Mouse (Mus musculus): Measurements from ENCODE around the gene Abhd2. TPM values are rescaled to one million over a fixed set of nuclear protein-coding genes. Genes with fewer than 3 reads are reported as not detected.
A peak's percentile ranks its signal among the peaks of the same experiment; 100 is the strongest.

The Abhd2 gene
- polyA plus RNA-seq, 1 experiment: 1.0 TPM

DNA sequence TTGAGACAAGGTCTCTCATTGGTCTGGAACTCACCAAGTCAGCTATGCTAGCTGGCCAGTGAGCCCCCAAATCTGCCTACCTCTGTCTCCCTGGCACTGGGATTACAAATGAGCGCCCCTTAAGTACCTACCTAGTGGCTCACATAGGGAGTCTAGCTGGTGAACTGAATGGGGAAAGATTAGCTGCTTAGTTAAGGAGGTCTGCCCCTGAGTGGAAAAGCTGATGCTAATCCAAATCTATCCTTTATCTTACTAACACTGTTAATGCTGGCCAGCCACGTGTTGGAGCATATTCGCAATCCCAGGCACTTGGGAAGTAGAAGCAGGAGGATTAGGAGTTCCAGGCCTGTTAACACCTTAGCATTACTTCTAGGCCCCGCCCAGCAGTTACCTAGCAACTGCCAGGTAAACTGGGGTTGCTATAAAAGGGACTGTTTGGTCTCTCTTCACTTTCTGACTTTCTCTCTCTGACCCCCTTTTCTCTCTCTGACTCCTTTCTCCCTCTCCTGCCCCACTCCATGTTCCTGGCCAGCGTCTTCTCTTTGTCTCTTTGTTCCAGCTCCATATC lies 117.2 kb downstream of the Abhd2 start:
- TF ChIP-seq GATA1 (IDR thresholded peaks at IDR 0.05; ENCODE audit: low read length) (no peak), TAL1 (IDR thresholded peaks at IDR 0.05; ENCODE audit: low read length) (no peak)
- Histone ChIP-seq H3K4me1 (ENCODE audit: control insufficient read depth) (peaks cover 37% of the 10 kb centered on the region), H3K4me3 (replicated peaks) (no peak overlapping the region), H3K27me3 (ENCODE audit: control insufficient read depth) (peaks cover 5% of the 10 kb centered on the region), H3K9me3 (ENCODE audit: control insufficient read depth, low read length) (no peaks in the 10 kb centered on the region), H3K36me3 (ENCODE audit: control insufficient read depth) (peaks cover 11% of the 10 kb centered on the region)

DNA sequence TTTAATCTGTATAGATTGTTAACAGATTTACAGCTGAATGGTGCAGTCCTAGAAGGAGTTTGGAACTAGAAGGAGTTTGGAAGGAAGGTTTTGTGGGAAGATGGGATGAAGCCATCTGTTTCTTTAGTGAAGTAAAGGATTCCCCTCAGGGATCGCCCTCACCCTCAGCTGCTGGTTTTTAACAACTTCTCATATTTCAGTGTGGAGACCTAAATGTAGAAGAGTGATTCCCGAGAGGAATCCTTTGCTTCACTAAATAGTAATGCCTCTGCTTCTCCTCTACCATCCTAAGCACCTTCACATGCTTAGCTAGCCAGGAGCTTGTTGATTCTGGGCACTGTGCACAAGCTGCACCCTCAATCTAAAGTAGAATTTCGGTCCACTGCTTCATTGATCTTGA lies 118.5 kb downstream of the Abhd2 start:
- H3K4me1 ChIP-seq (ENCODE audit: control insufficient read depth): peaks cover 37% of the 10 kb centered on the region
- peaks cover 5% of the 10 kb centered on the region for H3K27me3 ChIP-seq (ENCODE audit: control insufficient read depth)
- no peak for TF ChIP-seq GATA1 (IDR thresholded peaks at IDR 0.05; ENCODE audit: low read length)
- TF ChIP-seq TAL1 (IDR thresholded peaks at IDR 0.05; ENCODE audit: low read length): no peak

DNA sequence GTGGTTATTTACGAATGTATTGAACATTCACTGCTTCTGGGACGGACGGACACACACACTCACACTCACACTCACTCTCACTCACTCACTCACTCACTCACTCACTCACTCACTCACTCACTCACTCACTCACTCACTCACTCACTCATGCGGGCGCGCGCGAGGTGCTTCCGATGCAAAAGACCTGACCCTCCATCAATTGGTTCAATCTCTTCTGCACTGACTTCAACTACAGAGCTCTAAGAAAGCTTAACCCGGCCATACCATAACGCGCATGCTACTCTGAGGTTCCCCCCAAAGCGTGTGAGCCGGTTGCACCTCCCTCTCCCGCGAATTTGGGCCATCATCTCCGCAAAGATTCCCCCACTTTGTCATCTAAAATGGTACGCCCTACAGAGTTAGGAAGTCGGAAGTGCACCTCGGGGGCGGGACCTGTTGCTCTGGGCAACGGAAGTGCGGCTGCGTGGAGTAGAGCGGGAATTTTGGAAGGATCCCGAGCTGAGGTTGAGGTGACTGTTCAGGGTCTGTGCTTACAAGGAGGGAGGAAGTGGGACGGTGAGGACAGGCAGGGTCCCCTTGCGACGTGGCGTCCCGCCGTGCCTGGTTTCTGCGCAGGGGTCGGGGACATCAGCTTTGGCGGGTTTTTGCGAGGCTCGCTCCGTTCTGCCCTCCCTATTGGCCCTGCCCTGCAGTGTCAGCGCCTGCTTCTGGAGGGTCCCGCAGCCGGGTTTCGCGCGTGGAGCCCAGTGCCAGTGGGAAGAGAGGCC lies 119.1 kb downstream of the Abhd2 start, which contains the start of gene Fanci:
Fanci (plus strand) TSS at position 47 of the 767 bp plus-strand sequence.
- Histone ChIP-seq H3K27me3 (ENCODE audit: control insufficient read depth) (peaks cover 4% of the 10 kb centered on the region), H3K4me3 (replicated peaks) (peak within 1 kb of the TSS; percentile 95), H3K9me3 (ENCODE audit: control insufficient read depth, low read length) (no peaks in the 10 kb centered on the region), H3K4me1 (ENCODE audit: control insufficient read depth) (peaks cover 37% of the 10 kb centered on the region), H3K36me3 (ENCODE audit: control insufficient read depth) (peaks cover 24% of the 10 kb centered on the region)
- TF ChIP-seq TAL1 (IDR thresholded peaks at IDR 0.05; ENCODE audit: low read length) (no peak), GATA1 (IDR thresholded peaks at IDR 0.05; ENCODE audit: low read length) (no peak)

More for the DNA sequence above, 118.5 kb downstream of the Abhd2 start:
- peaks cover 19% of the 10 kb centered on the region for H3K36me3 ChIP-seq (ENCODE audit: control insufficient read depth)
- no peaks in the 10 kb centered on the region for H3K9me3 ChIP-seq (ENCODE audit: control insufficient read depth, low read length)
- H3K4me3 ChIP-seq (replicated peaks): peak overlapping the region; percentile 95

DNA sequence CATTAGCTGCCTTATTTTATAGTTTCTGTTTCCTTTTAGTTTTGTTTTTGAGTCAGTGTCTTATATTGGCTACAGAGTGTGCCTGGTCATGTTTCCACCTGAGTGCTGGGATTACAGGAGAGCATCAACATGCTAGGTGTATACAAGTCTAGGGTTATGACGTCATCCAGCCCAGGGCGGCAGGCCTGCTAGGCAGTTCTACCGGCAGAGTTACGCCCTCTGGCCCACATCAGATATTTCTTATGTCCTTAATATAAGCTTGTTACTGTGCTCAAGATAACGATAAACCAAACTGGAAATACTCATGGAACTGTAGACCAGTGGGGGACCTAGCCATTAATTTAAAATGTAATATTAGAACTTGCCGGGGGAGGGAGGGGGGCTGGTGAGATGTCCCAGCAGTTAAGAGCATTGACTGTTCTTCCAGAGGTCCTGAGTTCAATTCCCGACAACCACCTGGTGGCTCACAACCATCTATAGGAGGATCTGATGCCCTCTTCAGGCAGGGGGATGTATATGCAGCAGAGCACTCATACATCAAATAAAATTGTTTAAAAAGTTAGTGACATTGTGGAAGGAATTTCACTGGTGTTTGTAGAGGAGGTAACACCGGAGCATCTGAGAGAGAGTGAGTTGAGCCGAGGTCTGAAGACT lies 120.0 kb downstream of the Abhd2 start:
- Histone ChIP-seq H3K4me3 (replicated peaks) (peak overlapping the region; percentile 95), H3K36me3 (ENCODE audit: control insufficient read depth) (peaks cover 33% of the 10 kb centered on the region), H3K9me3 (ENCODE audit: control insufficient read depth, low read length) (no peaks in the 10 kb centered on the region), H3K4me1 (ENCODE audit: control insufficient read depth) (peaks cover 40% of the 10 kb centered on the region), H3K27me3 (ENCODE audit: control insufficient read depth) (peaks cover 3% of the 10 kb centered on the region)
- TF ChIP-seq GATA1 (IDR thresholded peaks at IDR 0.05; ENCODE audit: low read length): peak; percentile 70
- TF ChIP-seq TAL1 (IDR thresholded peaks at IDR 0.05; ENCODE audit: low read length): no peak

DNA sequence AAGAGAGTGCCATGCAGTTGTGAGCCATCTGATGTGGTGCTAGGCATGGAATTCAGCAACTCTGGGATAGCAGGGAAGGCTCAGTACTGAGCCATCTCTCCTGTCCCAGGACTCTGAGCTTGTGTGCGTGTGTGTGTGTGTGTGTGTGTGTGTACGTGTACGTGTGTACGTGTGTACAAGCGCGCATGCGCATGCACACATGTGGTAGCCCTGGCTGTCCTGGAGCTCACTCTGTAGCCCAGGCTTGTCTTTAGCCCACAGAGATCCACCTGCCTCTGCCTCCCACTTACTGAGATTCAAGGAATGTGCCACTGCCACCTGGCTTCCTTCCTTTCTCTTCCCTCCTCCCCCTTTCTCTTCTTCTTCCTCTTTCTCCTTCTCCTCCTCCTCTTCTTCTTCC lies 120.9 kb downstream of the Abhd2 start:
- no peaks in the 10 kb centered on the region for H3K27me3 ChIP-seq (ENCODE audit: control insufficient read depth)

DNA sequence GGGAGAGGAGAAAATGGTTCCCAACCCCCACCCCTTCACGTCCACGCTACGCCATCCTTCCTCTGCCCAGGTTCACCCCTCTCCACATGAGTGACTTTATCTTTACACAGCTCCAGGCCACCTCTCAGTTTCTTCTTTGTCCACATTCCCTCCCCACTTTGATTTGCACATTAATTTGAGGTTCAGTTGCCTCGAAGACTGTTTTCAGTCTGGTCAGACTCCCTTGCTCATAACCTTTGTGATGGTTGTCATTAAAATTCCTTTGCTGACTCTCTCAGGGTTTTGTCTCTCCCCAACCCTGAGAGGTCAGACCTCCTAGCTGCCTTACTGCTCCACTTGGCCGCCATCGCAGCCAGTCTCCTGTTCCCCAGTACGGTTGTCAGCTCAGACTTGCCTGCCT lies 121.7 kb downstream of the Abhd2 start:
- H3K27me3 ChIP-seq (ENCODE audit: control insufficient read depth): no peaks in the 10 kb centered on the region
- H3K36me3 ChIP-seq (ENCODE audit: control insufficient read depth): peaks cover 49% of the 10 kb centered on the region
- peaks cover 42% of the 10 kb centered on the region for H3K4me1 ChIP-seq (ENCODE audit: control insufficient read depth)
- H3K9me3 ChIP-seq (ENCODE audit: control insufficient read depth, low read length): no peaks in the 10 kb centered on the region
- no peak overlapping the region for H3K4me3 ChIP-seq (replicated peaks)
- TF ChIP-seq TAL1 (IDR thresholded peaks at IDR 0.05; ENCODE audit: low read length) (no peak), GATA1 (IDR thresholded peaks at IDR 0.05; ENCODE audit: low read length) (no peak)

More for the DNA sequence above, 120.9 kb downstream of the Abhd2 start:
- TF ChIP-seq GATA1 (IDR thresholded peaks at IDR 0.05; ENCODE audit: low read length): no peak
- no peak for TF ChIP-seq TAL1 (IDR thresholded peaks at IDR 0.05; ENCODE audit: low read length)
- no peaks in the 10 kb centered on the region for H3K9me3 ChIP-seq (ENCODE audit: control insufficient read depth, low read length)
- peaks cover 42% of the 10 kb centered on the region for H3K4me1 ChIP-seq (ENCODE audit: control insufficient read depth)
- H3K36me3 ChIP-seq (ENCODE audit: control insufficient read depth): peaks cover 42% of the 10 kb centered on the region
- H3K4me3 ChIP-seq (replicated peaks): peak overlapping the region; percentile 18

DNA sequence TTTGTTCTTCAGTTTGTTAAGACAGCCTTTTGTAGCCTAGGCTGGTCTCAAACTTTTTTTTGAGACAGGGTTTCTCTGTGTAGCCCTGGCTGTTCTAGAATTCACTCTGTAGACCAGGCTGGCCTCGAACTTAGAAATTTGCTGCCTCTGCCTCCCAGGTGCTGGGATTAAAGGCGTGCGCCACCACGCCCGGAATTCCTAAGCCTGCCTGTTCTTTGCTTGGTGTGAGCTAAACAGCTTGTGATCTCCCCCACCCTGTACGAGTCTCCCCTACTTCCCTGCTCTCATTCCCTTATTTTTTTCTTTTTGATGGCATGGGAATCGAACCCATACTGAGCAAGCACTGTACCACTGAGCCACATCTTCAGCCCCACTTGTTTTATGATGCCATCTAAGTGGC lies 122.2 kb downstream of the Abhd2 start:
- Histone ChIP-seq H3K9me3 (ENCODE audit: control insufficient read depth, low read length) (no peaks in the 10 kb centered on the region), H3K36me3 (ENCODE audit: control insufficient read depth) (peaks cover 54% of the 10 kb centered on the region), H3K27me3 (ENCODE audit: control insufficient read depth) (no peaks in the 10 kb centered on the region), H3K4me3 (replicated peaks) (no peak overlapping the region), H3K4me1 (ENCODE audit: control insufficient read depth) (peaks cover 42% of the 10 kb centered on the region)
- TF ChIP-seq TAL1 (IDR thresholded peaks at IDR 0.05; ENCODE audit: low read length) (no peak), GATA1 (IDR thresholded peaks at IDR 0.05; ENCODE audit: low read length) (no peak)

DNA sequence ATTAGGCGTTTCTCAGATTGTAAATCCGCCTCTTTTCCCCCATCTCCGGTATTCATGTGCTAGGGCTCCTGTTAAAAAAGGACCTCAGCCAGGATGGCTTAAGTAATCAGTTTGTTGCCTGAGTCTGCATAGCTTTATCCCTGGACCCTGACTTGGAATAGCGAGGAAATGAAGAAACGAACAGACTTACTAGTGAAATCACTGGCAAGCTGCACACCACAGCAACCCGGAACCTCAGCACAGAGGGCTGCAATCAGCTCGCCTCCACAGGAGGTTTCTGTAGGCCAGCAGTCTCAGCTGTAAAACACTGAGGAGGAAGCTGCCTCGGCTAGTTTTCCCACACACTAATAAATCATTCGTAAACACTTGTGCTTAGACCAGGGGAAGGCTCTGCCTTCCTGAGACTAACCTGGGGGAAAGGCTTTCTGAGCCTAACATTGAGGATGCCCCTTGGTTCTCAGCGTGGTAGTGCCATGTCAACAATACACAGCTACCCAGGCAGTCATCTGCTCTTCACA lies 124.5 kb downstream of the Abhd2 start:
- H3K27me3 ChIP-seq (ENCODE audit: control insufficient read depth): no peaks in the 10 kb centered on the region
- no peaks in the 10 kb centered on the region for H3K9me3 ChIP-seq (ENCODE audit: control insufficient read depth, low read length)
- peaks cover 77% of the 10 kb centered on the region for H3K36me3 ChIP-seq (ENCODE audit: control insufficient read depth)
- peaks cover 27% of the 10 kb centered on the region for H3K4me1 ChIP-seq (ENCODE audit: control insufficient read depth)
- TF ChIP-seq TAL1 (IDR thresholded peaks at IDR 0.05; ENCODE audit: low read length): no peak
- TF ChIP-seq GATA1 (IDR thresholded peaks at IDR 0.05; ENCODE audit: low read length): no peak
- H3K4me3 ChIP-seq (replicated peaks): no peak overlapping the region

DNA sequence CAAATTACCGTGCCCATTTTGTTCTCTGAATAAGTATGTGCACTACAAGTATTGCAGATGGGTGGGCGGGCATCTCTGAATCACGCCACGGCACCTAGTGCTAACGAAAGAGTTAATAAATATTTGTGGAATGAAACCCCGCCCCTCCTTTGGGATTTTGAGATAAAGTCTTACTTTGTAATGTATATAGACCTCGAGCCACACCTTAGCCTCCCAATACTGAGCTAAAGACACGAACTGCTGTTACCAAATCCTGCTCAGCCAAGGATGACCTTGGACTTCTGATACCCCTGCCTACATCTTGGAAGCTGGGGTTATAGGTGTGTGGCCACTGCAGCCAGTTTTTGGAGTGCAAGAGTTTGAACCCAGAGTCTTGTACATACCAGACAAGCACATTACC lies 125.4 kb downstream of the Abhd2 start:
- Histone ChIP-seq H3K4me1 (ENCODE audit: control insufficient read depth) (peaks cover 18% of the 10 kb centered on the region), H3K9me3 (ENCODE audit: control insufficient read depth, low read length) (no peaks in the 10 kb centered on the region), H3K36me3 (ENCODE audit: control insufficient read depth) (peaks cover 87% of the 10 kb centered on the region), H3K27me3 (ENCODE audit: control insufficient read depth) (no peaks in the 10 kb centered on the region), H3K4me3 (replicated peaks) (no peak overlapping the region)
- TF ChIP-seq TAL1 (IDR thresholded peaks at IDR 0.05; ENCODE audit: low read length) (no peak), GATA1 (IDR thresholded peaks at IDR 0.05; ENCODE audit: low read length) (no peak)

Measured in erythroblast, embryonic 14.5 days (primary cell).